Mouse (Mus musculus) neutrophil, adult 5-6 weeks (primary cell): ENCODE data around the gene Car3. TPM values are rescaled to one million over a fixed set of nuclear protein-coding genes. Genes with fewer than 3 reads are reported as not detected.
"Not testable (repeated sequence)": the region's sequence is repeated elsewhere in the genome, so short reads cannot be mapped to it uniquely, and the experiment has no call there.

Source experiments
- ATAC-seq: fragments of 151-379, 151-347 bp; 2 replicates; pipeline ENCODE4 v1.8.0; 2017; ENCODE audit warnings: mild to moderate bottlenecking, moderate TSS enrichment; ENCODE audit not compliant: insufficient number of reproducible peaks, poor library complexity, low FRiP score, severe bottlenecking; ENCODE audit errors: extremely low read depth
- total RNA-seq: library from RNA; stranded (forward); fragments of 200-1000 nt; gene quantifications from 2 replicates; pipeline ENCODE4 v1.2.3, GENCODE M21; 2017

Gene Car3
- total RNA-seq: not detected in 2 replicates

- no peak for ATAC-seq
These were observed at the start of gene Car3 for GRCm38 (mm10) chr3:14863022-14863711. Car3 (plus strand) TSS chr3:14863512.

GRCm38 (mm10) chr3:14815396-14815795 lies 47.9 kb upstream of the Car3 start:
- not testable (repeated sequence) for ATAC-seq

GRCm38 (mm10) chr3:14819844-14820504 lies 43.3 kb upstream of the Car3 start:
- no peak for ATAC-seq

DNA sequence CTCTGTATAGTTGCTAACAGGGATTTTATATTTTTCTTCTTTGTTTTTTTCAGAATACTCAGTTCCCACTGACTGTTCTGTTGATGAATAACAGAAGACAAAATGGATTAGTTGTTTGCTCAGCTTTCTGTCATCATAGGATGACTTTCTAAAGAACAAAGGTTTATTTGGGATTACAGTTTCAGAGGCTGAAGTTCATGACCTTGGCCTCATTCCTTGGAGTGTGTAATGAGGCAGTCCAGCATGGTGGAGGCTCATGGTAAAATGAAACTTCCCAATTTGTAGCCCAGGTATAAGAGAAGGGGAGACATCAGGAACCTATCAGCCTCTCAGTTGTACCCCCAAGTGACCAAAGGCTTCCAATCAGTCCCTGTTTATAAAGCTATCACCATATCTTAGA lies 34.4 kb upstream of the Car3 start:
- no peak for ATAC-seq

DNA sequence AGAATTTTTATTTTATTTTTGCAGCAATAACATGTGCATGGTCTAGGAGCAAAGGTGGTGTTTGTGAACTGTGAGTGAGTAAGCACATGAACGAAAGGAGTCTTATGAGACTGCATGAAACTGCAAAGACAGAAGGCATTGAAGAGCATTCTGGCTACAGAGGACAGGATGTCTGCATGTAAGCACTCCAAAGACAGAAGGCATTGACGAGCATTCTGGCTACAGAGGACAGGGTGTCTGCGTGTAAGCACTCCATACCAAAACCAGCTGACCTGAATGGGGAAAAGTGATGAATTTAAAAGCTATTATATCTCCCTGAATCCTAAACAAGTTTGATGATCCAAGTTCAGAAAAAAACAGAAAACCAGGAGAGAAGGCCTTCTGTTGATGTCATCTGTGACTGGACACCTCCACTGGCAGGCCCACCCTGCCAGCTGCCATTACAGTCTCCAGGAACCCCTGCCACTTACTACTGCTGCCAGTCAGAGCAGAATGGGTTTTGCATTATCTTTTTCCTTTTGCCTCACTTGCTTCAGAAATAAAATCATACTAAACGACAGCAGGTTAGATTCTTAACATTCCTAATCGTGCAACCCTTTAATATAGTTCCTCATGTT lies 32.0 kb upstream of the Car3 start:
- ATAC-seq: no peak

- no peak for ATAC-seq
These were observed 30.5 kb upstream of the Car3 start for GRCm38 (mm10) chr3:14832766-14833165.

DNA sequence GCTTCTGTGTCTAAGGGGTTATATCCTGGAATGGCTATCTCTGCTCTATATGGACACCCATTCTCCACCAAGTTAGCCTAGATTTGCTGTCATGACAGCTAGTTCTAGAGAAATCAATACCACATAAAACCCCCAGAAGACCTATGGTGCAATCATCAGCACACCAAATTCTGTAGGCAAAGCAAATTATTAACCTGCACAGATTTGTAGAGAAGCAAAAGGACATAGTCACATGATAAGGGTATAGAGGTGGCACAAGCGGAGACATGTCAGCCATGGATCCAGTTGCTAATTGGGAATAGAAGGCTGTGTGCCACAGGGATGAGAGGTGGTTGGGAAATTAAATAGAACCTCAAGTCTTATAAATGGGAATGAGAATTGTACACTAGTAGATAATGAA lies 24.4 kb upstream of the Car3 start:
- ATAC-seq: no peak

DNA sequence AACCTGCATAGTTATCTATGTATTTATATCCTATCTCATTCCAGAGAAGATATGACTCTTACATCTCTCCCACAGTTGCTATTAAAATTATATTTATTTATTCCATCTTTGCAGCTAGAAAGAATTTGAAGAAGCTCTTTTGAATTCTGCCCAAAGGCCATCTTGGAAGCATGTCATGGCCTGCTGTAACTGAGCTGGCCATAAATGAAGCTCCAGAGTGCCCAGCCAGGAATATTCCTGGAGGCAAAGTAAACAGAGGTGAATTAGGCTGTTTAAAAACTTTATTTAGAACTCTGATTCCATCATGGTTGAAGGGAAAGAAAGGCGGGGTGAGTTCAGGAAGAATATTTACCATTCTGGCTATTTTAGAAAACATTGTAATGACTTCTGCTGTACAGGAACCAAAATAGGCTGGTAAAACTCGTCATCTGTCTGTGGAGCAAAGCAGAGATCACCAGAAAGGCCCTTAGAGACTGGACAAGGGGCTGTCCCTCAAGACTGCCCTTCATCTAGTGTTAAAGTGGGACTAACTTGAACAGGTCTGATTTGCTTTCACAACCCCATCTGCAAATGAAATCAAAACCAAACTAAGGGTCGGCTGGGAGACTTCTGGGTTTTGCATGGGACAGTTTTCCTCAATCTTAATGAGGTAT lies 23.7 kb upstream of the Car3 start:
- ATAC-seq: no peak

GRCm38 (mm10) chr3:14848587-14849254 lies 14.6 kb upstream of the Car3 start:
- no peak for ATAC-seq

GRCm38 (mm10) chr3:14853966-14854365 lies 9.3 kb upstream of the Car3 start:
- no peak for ATAC-seq

DNA sequence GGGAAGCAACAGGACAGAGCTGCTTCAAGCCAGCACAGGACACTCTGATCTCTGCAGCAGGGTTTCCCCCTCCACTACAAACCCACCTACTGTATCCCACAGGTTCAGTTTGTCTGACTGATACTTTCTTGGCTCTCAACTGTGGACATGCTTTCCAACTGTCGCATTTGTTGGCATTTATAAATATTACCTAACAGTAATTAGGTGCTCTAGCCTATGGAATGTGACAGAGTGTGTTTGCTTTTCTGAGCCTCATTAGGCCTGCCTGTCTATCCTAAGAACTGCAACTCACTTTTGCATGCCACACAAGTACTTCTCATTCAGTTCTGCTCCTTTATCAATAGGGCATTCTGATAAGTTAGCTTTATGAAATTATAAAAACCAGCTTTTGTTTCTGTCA lies 8.9 kb upstream of the Car3 start:
- no peak for ATAC-seq

DNA sequence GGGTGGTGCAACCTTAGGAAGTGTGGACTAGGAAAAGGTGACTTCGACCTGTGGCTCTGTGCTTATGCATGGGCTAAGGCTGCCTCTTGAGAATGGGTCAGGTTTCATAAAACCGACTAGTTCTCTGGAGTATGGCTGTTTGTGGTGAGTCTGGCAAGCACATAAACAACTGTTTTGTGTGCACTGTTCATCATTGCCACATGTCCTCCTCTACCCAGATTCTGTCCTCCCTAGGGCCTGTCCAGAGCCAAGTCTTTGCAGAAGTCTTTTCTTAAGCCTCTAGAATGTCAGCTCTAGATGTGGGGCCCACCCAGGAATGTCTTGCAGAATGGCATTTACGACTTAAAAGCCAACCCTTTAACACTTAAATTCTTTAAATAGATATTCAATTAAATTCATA lies 5.4 kb upstream of the Car3 start:
- no peak for ATAC-seq

GRCm38 (mm10) chr3:14860291-14860690 lies 3.0 kb upstream of the Car3 start:
- no peak for ATAC-seq

- no peak for ATAC-seq
These were observed 2.1 kb upstream of the Car3 start for GRCm38 (mm10) chr3:14861165-14861564.

- no peak for ATAC-seq
These were observed 1.5 kb upstream of the Car3 start for GRCm38 (mm10) chr3:14861787-14862186.

GRCm38 (mm10) chr3:14862654-14863021 lies 674 bp upstream of the Car3 start:
- ATAC-seq: no peak

DNA sequence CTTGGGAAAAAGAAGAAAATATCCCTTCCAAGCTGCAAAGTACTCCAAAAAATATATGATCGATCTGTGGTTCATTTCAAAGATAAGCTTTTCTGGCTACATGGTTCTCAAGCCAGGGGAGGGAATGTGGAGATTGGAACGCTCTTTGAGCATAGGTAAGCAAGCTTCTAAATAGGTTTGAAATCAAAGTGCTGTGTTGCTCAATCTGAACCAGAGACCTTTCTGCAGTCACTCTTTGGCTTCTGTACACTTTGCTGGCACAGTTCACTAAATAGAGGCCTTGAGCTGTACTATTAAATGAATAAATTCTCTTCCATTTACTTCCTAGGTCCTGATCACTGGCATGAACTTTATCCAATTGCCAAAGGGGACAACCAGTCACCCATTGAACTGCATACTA lies 610 bp downstream of the Car3 start:
- no peak for ATAC-seq

GRCm38 (mm10) chr3:14865941-14866340 lies 2.6 kb downstream of the Car3 start:
- no peak for ATAC-seq

DNA sequence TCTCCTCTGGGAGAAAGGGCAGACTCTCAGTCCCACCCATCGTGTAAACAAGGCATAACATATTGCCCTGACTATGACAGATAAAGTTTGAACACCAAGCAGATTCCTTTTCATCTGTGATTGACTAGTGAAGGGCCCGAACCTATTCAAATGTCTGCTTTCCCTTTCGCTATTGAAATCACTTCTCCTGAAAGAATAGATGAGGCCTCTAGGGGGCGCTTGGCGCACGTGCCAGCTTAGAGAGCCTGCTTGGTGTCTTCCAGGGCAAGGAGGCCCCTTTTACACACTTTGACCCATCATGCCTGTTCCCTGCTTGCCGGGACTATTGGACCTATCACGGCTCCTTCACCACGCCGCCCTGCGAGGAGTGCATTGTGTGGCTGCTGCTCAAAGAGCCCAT lies 6.5 kb downstream of the Car3 start:
- ATAC-seq: peak; percentile 93
